Mouse (Mus musculus) liver, adult (tissue): ENCODE measurements at regions not wholly inside any gene's neighbourhood (a gene's known extent, or its start where the extent isn't known, plus 50 kb on each side); places are given as distances from the start of the nearest gene placed in this dataset.

ENCODE experiments used
- GATA4 ChIP-seq: IDR thresholded peaks from 2 replicates; pipeline ENCODE4 v1.6.1; 2014; ENCODE audit warnings: mild to moderate bottlenecking, low read length; ENCODE audit not compliant: insufficient replicate concordance

GRCm38 (mm10) chr14:86171118-86171517 is 969.9 kb downstream of the Diaph3 start:
- no peak for TF ChIP-seq GATA4

GRCm38 (mm10) chr14:86159151-86159550 is 981.9 kb downstream of the Diaph3 start:
- TF ChIP-seq GATA4 = no peak

- TF ChIP-seq GATA4 = no peak
Measured at GRCm38 (mm10) chr14:86154688-86155087, 986.3 kb downstream of the Diaph3 start.

- TF ChIP-seq GATA4 = no peak
Measured at GRCm38 (mm10) chr14:86151276-86151675, 989.8 kb downstream of the Diaph3 start.

- TF ChIP-seq GATA4 = no peak
Measured at GRCm38 (mm10) chr14:86150329-86150866, 990.6 kb downstream of the Diaph3 start.

GRCm38 (mm10) chr14:86115254-86116057 is 1025.6 kb downstream of the Diaph3 start:
- no peak for TF ChIP-seq GATA4

GRCm38 (mm10) chr14:86101497-86101896 is 1039.5 kb downstream of the Diaph3 start:
- TF ChIP-seq GATA4 = no peak

GRCm38 (mm10) chr14:86070313-86071100 is 1070.5 kb downstream of the Diaph3 start:
- no peak for TF ChIP-seq GATA4

GRCm38 (mm10) chr14:86069329-86069728 is 1071.7 kb downstream of the Diaph3 start:
- no peak for TF ChIP-seq GATA4

- no peak for TF ChIP-seq GATA4
Measured at GRCm38 (mm10) chr14:86067743-86068142, 1073.3 kb downstream of the Diaph3 start.

GRCm38 (mm10) chr14:86063620-86063943 is 1077.5 kb downstream of the Diaph3 start:
- no peak for TF ChIP-seq GATA4

- no peak for TF ChIP-seq GATA4
Measured at GRCm38 (mm10) chr14:86062885-86063619, 1078.0 kb downstream of the Diaph3 start.

- TF ChIP-seq GATA4 = no peak
Measured at GRCm38 (mm10) chr14:86056991-86057390, 1084.0 kb downstream of the Diaph3 start.

- no peak for TF ChIP-seq GATA4
Measured at GRCm38 (mm10) chr14:86054668-86055067, 1086.4 kb downstream of the Diaph3 start.

- TF ChIP-seq GATA4 = no peak
Measured at GRCm38 (mm10) chr14:86029401-86029800, 1111.6 kb downstream of the Diaph3 start.
